Mouse (Mus musculus) neural tube, embryonic 15.5 days (tissue): ENCODE results near the gene Lrpprc. TPM values are rescaled to one million over a fixed set of nuclear protein-coding genes. Genes with fewer than 3 reads are reported as not detected.
A peak's percentile ranks its signal among the peaks of the same experiment; 100 is the strongest.

Experiments
- ATAC-seq: fragments of 200-750 bp; cut with Nextera tagmentation; 2 replicates; pipeline ENCODE4 v1.8.0; 2017; ENCODE audit warnings: mild to moderate bottlenecking, moderate TSS enrichment, moderate library complexity; ENCODE audit not compliant: low FRiP score
- H3K27ac ChIP-seq: fragments of 300-500 bp; sonication (generic); replicated peaks from 2 replicates; pipeline ENCODE4 v1.5.1; 2015; ENCODE audit warnings: mild to moderate bottlenecking, inconsistent platforms
- H3K27me3 ChIP-seq: fragments of 300-500 bp; sonication (generic); replicated peaks from 2 replicates; pipeline ENCODE4 v1.6.1; 2015; ENCODE audit warnings: inconsistent platforms
- H3K36me3 ChIP-seq: fragments of 300-500 bp; sonication (generic); 2 replicates; pipeline ENCODE4 v1.6.1; 2015; ENCODE audit warnings: inconsistent platforms
- H3K4me1 ChIP-seq: fragments of 300-500 bp; sonication (generic); 2 replicates; pipeline ENCODE4 v1.6.1; 2015; ENCODE audit warnings: inconsistent platforms
- H3K4me2 ChIP-seq: fragments of 300-500 bp; sonication (generic); 2 replicates; pipeline ENCODE4 v1.6.1; 2015; ENCODE audit warnings: inconsistent platforms, mild to moderate bottlenecking, moderate library complexity
- H3K4me3 ChIP-seq: fragments of 300-500 bp; sonication (generic); replicated peaks from 2 replicates; pipeline ENCODE4 v1.5.1; 2015; ENCODE audit warnings: mild to moderate bottlenecking, inconsistent platforms
- H3K9ac ChIP-seq: fragments of 300-500 bp; sonication (generic); replicated peaks from 2 replicates; pipeline ENCODE4 v1.6.1; 2015; ENCODE audit warnings: mild to moderate bottlenecking, inconsistent platforms
- H3K9me3 ChIP-seq: fragments of 300-500 bp; sonication (generic); replicated peaks from 2 replicates; pipeline ENCODE4 v1.6.1; 2016; ENCODE audit warnings: inconsistent platforms
- WGBS: fragments of 180-500 bp; shearing (Covaris S2); methylation state at CpG from one replicate; pipeline ENCODE4 v1.1.7; 2015; ENCODE audit warnings: mixed read lengths; 5-methylcytosine and 5-hydroxymethylcytosine counted together
- polyA plus RNA-seq: library from polyadenylated mRNA; unstranded; fragments of >200 nt; fragmentation: Nextera tagmentation; extraction: Ambion mirVana; gene quantifications from 2 replicates; pipeline ENCODE4 v1.2.1, GENCODE M21; 2015

The Lrpprc gene
- polyA plus RNA-seq, 1 experiment from 2014 or later, result 46.5 TPM

DNA sequence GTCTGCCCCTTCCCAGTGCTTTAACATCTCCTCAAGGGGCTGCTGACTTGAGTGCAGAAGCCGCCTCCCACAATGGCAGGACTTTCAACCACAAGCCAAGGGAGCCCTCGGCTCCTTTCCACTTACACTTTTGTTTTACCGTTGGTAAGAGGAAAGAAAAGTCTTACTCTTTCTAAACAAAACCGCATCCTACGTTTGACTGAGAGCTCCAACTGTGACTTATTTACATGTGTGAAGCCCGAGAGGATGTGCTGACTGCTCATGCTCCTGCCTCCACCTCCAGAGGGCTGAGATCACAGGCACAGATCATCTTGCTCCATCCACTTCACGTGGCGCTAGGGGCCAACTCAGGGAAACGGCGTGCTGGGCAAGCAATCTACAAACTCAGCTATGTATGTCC, 32.2 kb downstream of the Lrpprc start:
- no peak overlapping the region for H3K9ac ChIP-seq
- H3K27me3 ChIP-seq, result no peaks in the 10 kb centered on the region
- no peaks in the 10 kb centered on the region for H3K9me3 ChIP-seq
- H3K4me1 ChIP-seq, result no peaks in the 10 kb centered on the region
- WGBS, result 27% methylated on average over 10 of the region's 10 CpGs
- no peak for ATAC-seq
- no peak overlapping the region for H3K4me3 ChIP-seq
- H3K36me3 ChIP-seq, result peaks cover 21% of the 10 kb centered on the region
- no peak overlapping the region for H3K4me2 ChIP-seq
- no peak overlapping the region for H3K27ac ChIP-seq

DNA sequence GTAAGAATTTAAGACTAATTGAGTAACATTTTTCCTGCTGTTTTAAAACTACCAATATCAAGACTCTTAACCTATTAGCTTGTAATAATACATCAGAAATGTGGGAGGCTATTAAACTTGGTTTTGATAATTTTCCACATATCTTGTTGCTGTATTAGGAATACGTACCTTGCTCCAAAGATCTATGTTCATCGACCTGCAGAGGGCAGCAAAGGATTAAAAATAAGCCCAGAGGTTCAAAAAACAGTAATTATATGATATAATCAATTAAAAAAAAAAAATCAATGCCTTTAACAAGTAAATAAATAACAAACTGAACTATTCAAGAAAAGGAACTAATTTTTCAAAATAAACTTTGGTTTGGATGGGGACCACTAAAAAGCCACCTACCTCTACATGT, 34.5 kb downstream of the Lrpprc start:
- H3K36me3 ChIP-seq, result peaks cover 23% of the 10 kb centered on the region
- peaks cover under 1% of the 10 kb centered on the region for H3K4me1 ChIP-seq
- H3K4me3 ChIP-seq, result no peak overlapping the region
- WGBS, result 67% methylated on average over 2 of the region's 2 CpGs
- H3K9me3 ChIP-seq, result no peaks in the 10 kb centered on the region
- no peak for ATAC-seq
- H3K27me3 ChIP-seq, result no peaks in the 10 kb centered on the region
- H3K4me2 ChIP-seq, result no peak overlapping the region
- no peak overlapping the region for H3K27ac ChIP-seq
- H3K9ac ChIP-seq, result no peak overlapping the region

DNA sequence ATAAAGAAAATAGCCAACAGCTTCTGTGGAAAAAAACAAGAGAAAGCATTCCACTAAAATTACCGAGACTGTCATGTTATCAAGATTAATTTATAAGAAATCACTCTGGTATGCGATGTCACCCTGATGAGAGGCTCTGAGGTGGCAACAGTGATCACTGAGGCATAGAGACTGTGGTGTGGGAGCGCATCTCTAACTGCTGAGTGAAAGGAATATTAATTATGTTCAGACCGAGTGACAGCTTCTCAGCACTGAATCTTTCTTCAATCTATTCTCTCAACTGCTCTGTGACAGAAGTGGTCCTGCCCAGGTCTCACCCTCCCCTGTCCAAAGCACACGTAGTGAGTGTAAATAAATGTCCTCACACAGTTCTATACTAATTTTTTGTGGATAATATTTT, 37.1 kb downstream of the Lrpprc start:
- peaks cover 24% of the 10 kb centered on the region for H3K4me1 ChIP-seq
- H3K4me3 ChIP-seq, result no peak overlapping the region
- no peaks in the 10 kb centered on the region for H3K9me3 ChIP-seq
- WGBS, result 60% methylated on average over 5 of the region's 5 CpGs
- H3K4me2 ChIP-seq, result no peak overlapping the region
- H3K36me3 ChIP-seq, result peaks cover 10% of the 10 kb centered on the region; the same call in 1 of the 2 replicates
- no peak overlapping the region for H3K9ac ChIP-seq
- no peaks in the 10 kb centered on the region for H3K27me3 ChIP-seq
- ATAC-seq, result no peak
- no peak overlapping the region for H3K27ac ChIP-seq

DNA sequence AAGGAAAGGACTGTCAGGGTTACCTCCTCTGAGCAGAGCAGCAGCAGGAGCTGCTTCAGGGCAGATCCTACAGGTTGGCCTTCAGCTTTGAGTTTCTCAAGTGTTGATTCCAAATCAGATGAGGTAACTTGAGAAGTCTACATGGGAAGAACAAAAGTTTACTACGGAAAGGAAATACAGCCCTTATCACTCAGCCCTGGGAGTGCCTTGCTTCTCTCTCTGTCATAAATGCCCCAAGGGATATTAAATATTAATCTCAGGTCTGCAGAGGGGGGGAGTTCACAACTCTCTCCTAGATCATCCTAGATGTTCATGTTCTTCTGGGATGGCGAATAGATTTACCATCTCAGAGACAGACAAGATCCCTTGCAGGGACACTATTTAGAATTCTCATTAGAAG, 38.3 kb downstream of the Lrpprc start:
- 80% methylated on average over 2 of the region's 2 CpGs for WGBS
- no peak overlapping the region for H3K27ac ChIP-seq
- H3K4me1 ChIP-seq, result peaks cover 30% of the 10 kb centered on the region
- ATAC-seq, result no peak
- no peaks in the 10 kb centered on the region for H3K27me3 ChIP-seq
- no peak overlapping the region for H3K4me3 ChIP-seq
- no peak overlapping the region for H3K9ac ChIP-seq
- H3K4me2 ChIP-seq, result no peak overlapping the region
- peaks cover 10% of the 10 kb centered on the region; the same call in 1 of the 2 replicates for H3K36me3 ChIP-seq
- H3K9me3 ChIP-seq, result no peaks in the 10 kb centered on the region

DNA sequence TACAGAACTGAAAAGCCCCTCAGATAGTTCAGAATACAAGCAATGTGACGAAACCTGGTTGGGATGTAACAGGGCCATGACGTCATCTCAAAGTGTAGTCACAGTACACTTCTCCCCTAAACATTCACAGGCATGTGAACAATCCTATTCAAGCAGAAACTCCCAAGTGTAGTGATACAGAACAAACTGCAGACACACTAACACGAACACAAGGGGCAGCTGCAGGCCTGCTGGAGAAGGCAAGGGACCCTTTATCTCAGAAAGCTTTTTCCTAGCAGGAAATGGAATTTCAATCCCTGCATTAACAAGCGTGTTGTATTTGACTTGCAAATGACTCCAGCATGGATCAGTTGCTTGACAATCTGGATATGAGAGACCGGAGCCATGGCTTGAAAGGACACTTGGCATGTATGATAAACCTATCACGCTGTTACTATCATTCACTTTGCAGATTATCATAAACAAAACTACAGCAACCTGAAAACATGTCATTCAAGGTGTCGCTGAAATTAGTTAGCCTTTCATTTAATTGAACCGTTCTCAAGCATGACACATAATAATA, 38.9 kb downstream of the Lrpprc start:
- Histone ChIP-seq H3K4me3 (no peak overlapping the region), H3K4me1 (peaks cover 33% of the 10 kb centered on the region), H3K9ac (no peak overlapping the region), H3K9me3 (no peaks in the 10 kb centered on the region), H3K36me3 (peaks cover 10% of the 10 kb centered on the region; the same call in 1 of the 2 replicates), H3K27me3 (no peaks in the 10 kb centered on the region), H3K4me2 (no peak overlapping the region), H3K27ac (no peak overlapping the region)
- ATAC-seq, result no peak
- WGBS, result 50% methylated on average over 8 of the region's 8 CpGs

DNA sequence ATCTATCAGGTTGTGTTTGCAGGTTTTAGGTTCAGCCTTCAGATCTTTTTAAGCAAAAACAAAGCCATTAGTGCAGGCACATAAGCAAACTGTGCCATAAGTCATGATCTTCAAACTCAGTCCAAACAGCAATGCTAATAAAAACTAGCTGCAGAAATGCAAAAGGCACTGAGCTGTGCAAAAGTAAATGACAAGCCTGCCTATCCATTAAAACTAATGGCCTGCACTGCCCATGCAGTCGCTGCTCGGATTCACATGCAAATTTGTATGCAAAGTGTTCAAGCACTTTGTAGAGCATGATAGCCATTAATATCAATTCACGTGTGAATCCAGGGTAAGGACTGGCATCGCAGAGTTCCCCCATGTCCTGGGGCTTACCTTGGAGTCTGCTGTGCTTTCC, 40.5 kb downstream of the Lrpprc start:
- Histone ChIP-seq H3K9ac (no peak overlapping the region), H3K4me3 (no peak overlapping the region), H3K27ac (peak overlapping the region; percentile 56; the same call in 1 of the 2 replicates), H3K4me1 (peaks cover 33% of the 10 kb centered on the region), H3K4me2 (no peak overlapping the region), H3K36me3 (peaks cover 10% of the 10 kb centered on the region; the same call in 1 of the 2 replicates), H3K27me3 (no peaks in the 10 kb centered on the region), H3K9me3 (no peaks in the 10 kb centered on the region)
- 27% methylated on average over 4 of the region's 4 CpGs for WGBS
- ATAC-seq, result peak; percentile 22; the same call in 1 of the 2 replicates

DNA sequence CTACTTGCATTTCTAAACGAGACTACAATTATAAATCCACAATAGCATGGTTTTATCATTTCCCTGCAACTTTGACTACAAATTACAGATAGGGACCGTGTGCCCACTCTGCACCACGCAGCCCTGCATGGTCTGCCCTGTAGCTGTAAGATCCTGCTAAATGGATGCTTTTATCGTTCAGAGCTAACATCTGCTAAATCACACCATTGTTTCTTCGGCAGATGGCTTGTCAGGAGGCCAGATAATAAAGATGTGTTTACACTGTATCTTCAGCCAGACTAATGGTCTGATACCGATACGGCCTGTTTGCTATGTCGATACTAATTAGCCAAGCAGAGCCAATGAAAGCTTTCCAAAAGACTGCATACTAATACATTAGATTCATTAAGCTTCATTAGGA, 41.3 kb downstream of the Lrpprc start:
- Histone ChIP-seq H3K4me3 (no peak overlapping the region), H3K4me2 (no peak overlapping the region), H3K4me1 (peaks cover 33% of the 10 kb centered on the region), H3K36me3 (peaks cover 10% of the 10 kb centered on the region; the same call in 1 of the 2 replicates), H3K9me3 (no peaks in the 10 kb centered on the region), H3K27me3 (no peaks in the 10 kb centered on the region), H3K9ac (no peak overlapping the region), H3K27ac (peak overlapping the region; percentile 30)
- ATAC-seq, result peak; percentile 69; the same call in 1 of the 2 replicates
- 25% methylated on average over 8 of the region's 8 CpGs for WGBS

DNA sequence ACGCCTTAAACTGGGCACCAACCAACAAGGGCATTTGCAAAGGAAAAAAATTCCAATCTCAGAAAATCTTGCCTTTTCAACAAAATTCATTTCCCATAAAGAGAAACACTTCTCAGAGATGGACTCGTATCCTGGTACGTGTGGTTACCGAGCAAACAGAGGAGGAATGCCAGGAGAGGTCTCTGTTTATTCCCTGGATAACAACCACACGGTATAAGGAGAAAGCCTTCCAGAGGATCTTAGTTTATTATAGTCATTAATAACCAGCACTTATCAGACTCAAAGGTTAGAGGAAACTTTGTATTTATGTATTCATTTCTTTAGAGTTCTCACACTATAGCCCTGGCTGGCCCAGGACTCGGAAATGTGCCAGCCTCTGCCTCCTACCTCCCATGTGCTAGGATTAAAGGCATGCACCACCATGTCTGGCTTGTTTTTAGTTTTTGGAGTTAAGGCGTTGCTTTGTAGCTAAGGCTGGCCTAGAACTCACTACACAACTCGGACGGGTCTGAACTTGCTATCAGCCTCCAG, 42.4 kb downstream of the Lrpprc start:
- Histone ChIP-seq H3K27ac (peak overlapping the region; percentile 30), H3K36me3 (peaks cover 9% of the 10 kb centered on the region; the same call in 1 of the 2 replicates), H3K4me2 (no peak overlapping the region), H3K27me3 (no peaks in the 10 kb centered on the region), H3K4me1 (peaks cover 33% of the 10 kb centered on the region), H3K9ac (no peak overlapping the region), H3K4me3 (no peak overlapping the region), H3K9me3 (no peaks in the 10 kb centered on the region)
- no peak for ATAC-seq
- WGBS, result 76% methylated on average over 9 of the region's 9 CpGs

DNA sequence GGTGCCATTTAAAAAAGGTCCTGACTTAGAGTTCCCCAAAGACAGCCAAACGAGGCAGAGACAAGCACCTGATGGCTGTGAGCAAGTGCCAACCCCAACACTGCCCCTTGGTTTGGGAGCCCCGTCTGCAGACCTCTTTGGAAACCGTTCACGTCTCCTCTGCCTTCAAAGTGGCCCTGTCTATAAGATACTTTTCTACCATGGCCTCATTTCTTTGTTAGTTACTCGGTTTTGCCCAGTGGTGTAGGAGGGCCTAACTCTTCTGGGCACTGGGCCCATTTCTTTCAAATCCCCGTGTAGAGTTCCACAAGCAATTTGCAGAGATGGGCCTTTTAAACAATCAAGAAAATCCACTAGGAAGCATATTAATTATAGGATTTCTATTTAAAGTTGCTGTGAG, 43.4 kb downstream of the Lrpprc start:
- H3K4me1 ChIP-seq, result peaks cover 33% of the 10 kb centered on the region
- H3K4me3 ChIP-seq, result no peak overlapping the region

DNA sequence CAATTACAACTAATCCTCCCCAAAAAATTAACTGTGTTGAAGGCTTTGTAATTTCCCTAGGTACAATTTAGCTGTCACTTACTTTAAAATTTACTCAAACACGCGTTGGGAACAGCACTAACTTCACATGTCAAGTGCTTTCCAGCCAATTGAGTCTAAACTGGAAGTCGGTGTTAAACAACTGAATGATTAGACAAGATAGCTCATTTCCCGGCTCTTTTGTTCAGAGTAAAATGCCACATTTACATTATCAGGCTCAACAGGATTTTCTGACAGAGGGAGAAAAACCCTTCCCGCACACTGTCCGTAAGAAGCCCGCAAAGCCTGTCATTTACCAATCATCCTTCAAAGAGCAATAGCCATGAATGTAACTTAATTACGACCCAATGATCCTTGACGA, 45.6 kb downstream of the Lrpprc start:
- WGBS, result 34% methylated on average over 9 of the region's 9 CpGs
- no peak overlapping the region for H3K27ac ChIP-seq
- ATAC-seq, result no peak
- H3K4me2 ChIP-seq, result no peak overlapping the region
- H3K4me1 ChIP-seq, result peaks cover 22% of the 10 kb centered on the region
- no peaks in the 10 kb centered on the region for H3K9me3 ChIP-seq
- H3K4me3 ChIP-seq, result no peak overlapping the region
- no peak overlapping the region for H3K9ac ChIP-seq
- no peaks in the 10 kb centered on the region for H3K27me3 ChIP-seq
- no peaks in the 10 kb centered on the region for H3K36me3 ChIP-seq

More for the DNA sequence above, 43.4 kb downstream of the Lrpprc start:
- peak; percentile 16; the same call in 1 of the 2 replicates for ATAC-seq
- H3K27ac ChIP-seq, result 0 out of 2 replicates have a peak overlapping the region, but pooled peaks have one; percentile 45
- 59% methylated on average over 6 of the region's 6 CpGs for WGBS
- peaks cover 5% of the 10 kb centered on the region; the same call in 1 of the 2 replicates for H3K36me3 ChIP-seq
- H3K4me2 ChIP-seq, result no peak overlapping the region
- H3K9ac ChIP-seq, result no peak overlapping the region
- no peaks in the 10 kb centered on the region for H3K9me3 ChIP-seq
- H3K27me3 ChIP-seq, result no peaks in the 10 kb centered on the region

DNA sequence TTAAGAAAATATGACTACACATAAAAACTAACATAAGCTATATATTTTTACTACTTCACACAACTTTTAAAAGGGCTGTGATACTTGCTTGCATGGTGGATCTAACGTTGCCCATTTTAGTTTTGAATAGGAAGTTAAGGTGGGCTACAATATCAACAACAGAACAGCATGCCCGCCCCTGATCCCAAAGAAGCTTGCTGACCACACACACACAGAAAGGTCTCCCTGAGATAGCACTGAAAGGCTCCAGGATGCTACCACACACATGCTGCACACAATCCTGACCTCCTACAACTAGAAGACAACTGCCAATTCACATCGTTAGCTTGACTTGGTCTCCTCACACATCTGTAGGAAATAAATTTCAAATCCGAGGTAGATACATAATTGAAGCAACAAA, 46.3 kb downstream of the Lrpprc start:
- ATAC-seq, result no peak
- Histone ChIP-seq H3K27ac (no peak overlapping the region), H3K4me2 (no peak overlapping the region), H3K27me3 (no peaks in the 10 kb centered on the region), H3K9ac (no peak overlapping the region), H3K4me1 (peaks cover 16% of the 10 kb centered on the region), H3K4me3 (no peak overlapping the region), H3K36me3 (no peaks in the 10 kb centered on the region), H3K9me3 (no peaks in the 10 kb centered on the region)
- 82% methylated on average over 4 of the region's 4 CpGs for WGBS

DNA sequence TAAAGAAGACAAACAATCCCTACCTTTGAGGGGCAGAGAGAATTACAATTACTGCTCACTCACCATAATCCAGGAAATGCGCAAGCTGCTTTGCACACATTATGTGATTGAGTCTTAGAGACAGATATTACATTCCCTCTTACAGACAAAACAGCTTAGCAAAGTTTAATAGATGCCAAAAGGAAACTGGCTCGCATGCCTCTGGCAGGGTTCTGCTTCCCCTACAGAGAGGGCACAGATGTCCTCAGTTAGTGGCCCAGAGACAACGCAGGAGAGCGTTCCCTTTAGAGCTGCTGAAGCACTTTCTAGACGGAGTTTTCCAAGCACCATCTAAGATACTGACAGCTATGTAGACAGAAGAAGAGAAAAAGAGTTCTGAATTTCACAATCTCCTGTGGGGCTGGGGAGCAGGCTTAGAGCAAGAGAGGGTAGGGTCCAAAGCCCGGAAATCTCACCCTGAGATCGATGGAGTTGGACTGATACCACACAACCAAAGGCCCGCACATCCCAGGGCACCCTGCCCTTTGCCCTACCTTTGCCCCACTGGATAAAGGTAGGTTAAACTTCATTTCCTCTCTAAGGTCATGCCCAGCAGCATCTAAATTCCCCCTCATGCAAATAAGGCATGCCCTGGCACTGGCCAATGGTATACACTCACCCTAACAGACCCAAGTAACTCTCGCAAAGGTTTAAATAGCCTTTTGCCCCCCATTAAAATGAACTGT, 52.4 kb downstream of the Lrpprc start:
- Histone ChIP-seq H3K9me3 (no peaks in the 10 kb centered on the region), H3K4me1 (peaks cover 9% of the 10 kb centered on the region; the same call in 1 of the 2 replicates), H3K27ac (no peak overlapping the region), H3K4me2 (no peak overlapping the region), H3K4me3 (no peak overlapping the region), H3K27me3 (no peaks in the 10 kb centered on the region), H3K36me3 (peaks cover 5% of the 10 kb centered on the region; the same call in 1 of the 2 replicates), H3K9ac (no peak overlapping the region)
- no peak for ATAC-seq
- 77% methylated on average over 9 of the region's 9 CpGs for WGBS
